Mouse (Mus musculus) forebrain, postnatal 0 days (tissue): ENCODE measurements at regions not wholly inside any gene's neighbourhood (a gene's known extent, or its start where the extent isn't known, plus 50 kb on each side); places are given as distances from the start of the nearest gene placed in this dataset.

Experiments
- ATAC-seq: fragments of 200-750 bp; cut with Nextera tagmentation; 2 replicates; pipeline ENCODE4 v1.8.0; 2017; ENCODE audit warnings: mild to moderate bottlenecking, moderate library complexity
- DNase-seq: peaks from one replicate; pipeline ENCODE4 v3.0.0-alpha.2; 2015
- H3K27ac ChIP-seq: fragments of 300-500 bp; sonication (generic); 2 replicates; pipeline ENCODE4 v1.5.1; 2014; ENCODE audit warnings: low read depth, mild to moderate bottlenecking, antibody characterized with exemption, low read length, moderate library complexity, mixed read lengths
- H3K27me3 ChIP-seq: fragments of 300-500 bp; sonication (generic); 2 replicates; pipeline ENCODE4 v1.6.1; 2014; ENCODE audit warnings: mild to moderate bottlenecking, low read length, mixed read lengths; ENCODE audit not compliant: insufficient read depth
- H3K36me3 ChIP-seq: fragments of 300-500 bp; sonication (generic); 2 replicates; pipeline ENCODE4 v1.6.1; 2014; ENCODE audit warnings: mild to moderate bottlenecking, moderate library complexity; ENCODE audit not compliant: insufficient read depth
- H3K4me1 ChIP-seq: fragments of 300-500 bp; sonication (generic); 2 replicates; pipeline ENCODE4 v1.6.1; 2014; ENCODE audit warnings: antibody characterized with exemption; ENCODE audit not compliant: insufficient read depth
- H3K4me2 ChIP-seq: fragments of 300-500 bp; sonication (generic); 2 replicates; pipeline ENCODE4 v1.6.1; 2014; ENCODE audit warnings: low read depth, mild to moderate bottlenecking, moderate library complexity
- H3K4me3 ChIP-seq: fragments of 300-500 bp; sonication (generic); 2 replicates; pipeline ENCODE4 v1.5.1; 2014; ENCODE audit warnings: low read depth, low read length, mixed read lengths
- H3K9ac ChIP-seq: fragments of 300-500 bp; sonication (generic); 2 replicates; pipeline ENCODE4 v1.6.1; 2014; ENCODE audit warnings: mild to moderate bottlenecking
- H3K9me3 ChIP-seq: fragments of 300-500 bp; sonication (generic); 2 replicates; pipeline ENCODE4 v1.6.1; 2016; ENCODE audit warnings: low read length
- CTCF ChIP-seq: sonication (generic); IDR thresholded peaks from 2 replicates; pipeline ENCODE4 v1.5.1; 2016; ENCODE audit warnings: antibody characterized with exemption, control low read depth, low read depth
- WGBS: fragments of 180-500 bp; shearing (Covaris S2); extraction: QIAGEN DNeasy Blood & Tissue Kit; methylation state at CpG from one replicate; pipeline ENCODE4 v1.1.7; 2014; 5-methylcytosine and 5-hydroxymethylcytosine counted together

DNA sequence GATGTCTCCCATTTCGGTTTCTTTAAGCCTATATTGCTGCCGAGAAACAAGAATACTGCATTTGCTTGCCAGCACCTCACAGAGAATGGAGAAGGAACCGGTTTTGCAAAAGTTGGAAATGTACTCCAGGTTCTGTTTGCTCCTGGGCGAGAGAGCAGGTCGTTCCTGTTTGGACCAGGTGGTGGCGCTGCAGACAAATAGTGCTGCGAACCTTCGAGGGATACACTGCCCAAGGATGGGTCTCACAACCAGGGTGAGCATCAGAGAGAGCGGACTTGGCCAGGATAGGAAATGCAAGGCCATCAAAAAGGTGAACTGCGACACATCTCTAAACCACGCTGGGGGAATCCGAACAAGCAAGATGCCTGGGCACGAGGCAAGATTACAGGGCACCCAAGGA, 54.0 kb upstream of the Ets2 start:
- peaks cover 3% of the 10 kb centered on the region; the same call in 1 of the 2 replicates for H3K4me1 ChIP-seq
- peak; percentile 91 for TF ChIP-seq CTCF
- no peak overlapping the region for H3K27ac ChIP-seq
- no peak overlapping the region for H3K4me2 ChIP-seq
- no peak overlapping the region for H3K4me3 ChIP-seq
- H3K27me3 ChIP-seq, result no peaks in the 10 kb centered on the region
- H3K36me3 ChIP-seq, result no peaks in the 10 kb centered on the region
- no peak overlapping the region for H3K9ac ChIP-seq
- 17% methylated on average over 13 of the region's 13 CpGs for WGBS
- no peaks in the 10 kb centered on the region for H3K9me3 ChIP-seq
- peak; percentile 87 for DNase-seq
- peak; percentile 68 for ATAC-seq

DNA sequence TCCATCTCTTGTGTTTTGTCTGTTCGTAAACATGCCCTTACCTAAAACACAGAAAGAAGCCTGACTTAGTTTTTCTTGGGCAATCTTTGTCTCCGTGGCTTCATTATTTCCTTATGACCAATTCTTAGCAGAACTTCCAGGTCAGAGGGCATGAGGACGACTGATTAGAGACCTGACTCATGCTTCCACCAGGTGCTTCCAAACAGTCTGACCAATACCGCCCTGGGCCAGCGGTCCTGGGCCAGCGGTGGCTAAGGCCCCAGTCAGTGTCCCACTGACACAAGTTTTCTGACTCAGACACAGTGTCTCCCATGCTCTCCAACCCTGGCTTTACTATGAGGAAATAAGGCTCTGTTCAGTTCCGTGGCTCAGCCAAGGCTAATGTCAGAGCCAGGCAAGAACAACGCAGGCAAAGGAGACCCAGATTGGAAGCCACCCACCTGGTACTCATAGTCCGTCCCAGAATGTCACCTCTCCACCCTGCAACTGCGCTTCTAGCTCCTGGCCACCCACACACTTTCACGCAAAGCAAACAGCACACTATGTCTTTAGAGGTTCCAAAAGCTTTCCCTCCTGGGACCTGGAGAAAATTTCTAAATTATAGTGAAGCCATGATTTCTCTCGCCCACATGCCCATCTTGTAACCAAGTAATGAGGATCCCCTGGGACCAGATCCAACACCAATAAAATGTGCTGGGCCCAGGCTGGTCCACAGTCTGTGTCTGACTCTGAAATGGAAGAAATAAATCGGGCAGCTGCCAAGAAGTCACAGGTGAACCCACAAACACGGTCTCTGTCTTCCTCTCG, 56.6 kb upstream of the Erg start:
- Histone ChIP-seq H3K36me3 (no peaks in the 10 kb centered on the region), H3K4me3 (no peak overlapping the region), H3K4me1 (peaks cover 1% of the 10 kb centered on the region; the same call in 1 of the 2 replicates), H3K9me3 (no peaks in the 10 kb centered on the region), H3K27ac (no peak overlapping the region), H3K9ac (no peak overlapping the region), H3K27me3 (no peaks in the 10 kb centered on the region), H3K4me2 (no peak overlapping the region)
- no peak for TF ChIP-seq CTCF
- ATAC-seq (no peak), DNase-seq (peak; percentile 14)
- WGBS, result 80% methylated on average over 15 of the region's 15 CpGs

DNA sequence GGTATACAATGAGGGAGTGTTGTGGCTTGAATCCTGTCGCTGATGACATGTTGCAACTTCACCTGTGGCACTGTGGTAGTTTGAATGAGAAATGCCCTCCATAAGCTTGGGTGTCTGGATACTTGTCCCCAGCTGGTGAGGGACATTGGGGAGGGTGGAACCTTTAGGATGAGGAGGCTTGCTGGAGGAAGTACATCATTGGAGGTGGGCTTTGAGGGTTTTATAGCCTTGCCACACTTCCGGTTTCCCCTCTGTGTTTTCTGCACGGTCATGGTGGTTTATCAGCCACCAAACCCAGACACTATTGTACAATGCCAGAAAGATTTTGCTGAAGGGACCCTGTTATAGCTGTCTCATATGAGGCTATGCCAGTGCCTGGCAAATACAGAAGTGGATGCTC, 54.3 kb upstream of the Erg start:
- Histone ChIP-seq H3K4me1 (no peaks in the 10 kb centered on the region), H3K27me3 (no peaks in the 10 kb centered on the region), H3K4me2 (no peak overlapping the region), H3K4me3 (no peak overlapping the region), H3K36me3 (no peaks in the 10 kb centered on the region), H3K27ac (no peak overlapping the region), H3K9me3 (no peaks in the 10 kb centered on the region), H3K9ac (no peak overlapping the region)
- ATAC-seq (no peak), DNase-seq (no peak)
- no peak for TF ChIP-seq CTCF
- 89% methylated on average over 3 of the region's 3 CpGs for WGBS

DNA sequence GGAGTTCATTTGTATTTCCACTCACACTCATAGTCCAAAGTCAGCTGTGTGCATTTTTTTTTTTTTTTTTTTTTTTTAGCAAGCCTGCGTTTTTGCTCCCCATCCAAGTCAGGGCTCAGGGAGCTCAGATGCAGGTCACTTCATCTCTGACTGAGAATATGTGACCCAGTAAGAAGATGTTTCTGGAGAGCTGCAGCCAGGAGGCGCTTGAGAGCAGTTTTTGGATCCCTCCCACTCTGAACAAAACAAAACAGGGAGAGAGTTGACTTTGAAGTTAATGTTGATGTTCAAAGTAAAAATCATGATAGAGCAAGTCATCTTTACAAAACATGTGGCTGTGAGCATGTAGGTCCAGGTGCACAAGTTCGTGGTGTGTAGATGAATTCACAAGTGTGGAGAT, 53.3 kb upstream of the Erg start:
- Histone ChIP-seq H3K4me1 (no peaks in the 10 kb centered on the region), H3K27ac (no peak overlapping the region), H3K9me3 (no peaks in the 10 kb centered on the region), H3K27me3 (no peaks in the 10 kb centered on the region), H3K36me3 (no peaks in the 10 kb centered on the region), H3K9ac (no peak overlapping the region), H3K4me2 (no peak overlapping the region), H3K4me3 (no peak overlapping the region)
- ATAC-seq, result no peak
- 88% methylated on average over 3 of the region's 3 CpGs for WGBS
- DNase-seq, result no peak
- TF ChIP-seq CTCF, result 0 out of 2 replicates have a peak, but pooled peaks have one; percentile 25

DNA sequence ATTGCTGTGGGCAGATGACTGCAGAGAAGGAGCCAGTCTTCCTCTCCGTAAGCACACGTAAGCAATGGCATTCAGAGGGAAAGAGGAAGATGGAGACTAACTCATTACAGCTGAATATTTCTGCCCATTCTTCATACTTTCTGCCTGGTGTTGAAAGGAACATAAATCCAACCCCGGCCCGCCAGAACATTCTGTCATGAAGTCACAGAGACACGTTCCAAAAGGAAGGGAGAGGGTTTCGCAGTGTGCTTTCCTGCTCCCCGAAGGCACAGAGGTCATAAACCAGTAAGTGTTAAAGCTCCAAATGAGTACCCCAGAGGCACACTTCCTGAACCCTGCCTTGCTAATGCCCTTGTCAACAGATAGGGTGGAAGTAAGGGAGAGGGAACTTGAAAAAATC, 51.5 kb upstream of the Erg start:
- Histone ChIP-seq H3K27me3 (no peaks in the 10 kb centered on the region), H3K4me3 (no peak overlapping the region), H3K4me1 (no peaks in the 10 kb centered on the region), H3K9ac (no peak overlapping the region), H3K36me3 (no peaks in the 10 kb centered on the region), H3K27ac (no peak overlapping the region), H3K4me2 (no peak overlapping the region), H3K9me3 (no peaks in the 10 kb centered on the region)
- 85% methylated on average over 7 of the region's 7 CpGs for WGBS
- ATAC-seq (no peak), DNase-seq (no peak)
- no peak for TF ChIP-seq CTCF

DNA sequence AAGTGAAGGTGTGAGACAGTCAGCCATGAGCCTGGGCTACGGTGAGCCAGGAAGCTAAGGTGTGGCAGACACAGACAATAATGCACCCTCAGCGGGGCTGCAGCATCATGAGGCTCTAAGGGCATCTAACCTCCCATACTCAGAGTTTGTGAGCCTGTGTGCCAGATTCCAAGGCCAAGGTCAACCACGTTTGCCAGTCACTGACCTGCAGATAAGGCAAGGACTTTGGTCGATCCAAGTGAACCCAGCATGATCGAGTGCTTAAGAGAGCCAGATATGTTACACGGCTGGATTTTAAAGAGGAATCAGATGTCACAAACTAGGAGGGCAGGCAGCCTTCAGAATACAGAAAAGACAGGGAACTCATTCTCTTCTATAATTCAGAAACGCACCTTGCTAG, 50.2 kb upstream of the Erg start:
- Histone ChIP-seq H3K4me3 (no peak overlapping the region), H3K4me2 (no peak overlapping the region), H3K27ac (no peak overlapping the region), H3K9me3 (no peaks in the 10 kb centered on the region), H3K36me3 (no peaks in the 10 kb centered on the region), H3K27me3 (no peaks in the 10 kb centered on the region), H3K9ac (no peak overlapping the region), H3K4me1 (no peaks in the 10 kb centered on the region)
- no peak for TF ChIP-seq CTCF
- DNase-seq (no peak), ATAC-seq (no peak)
- WGBS, result 87% methylated on average over 7 of the region's 7 CpGs
